Mouse (Mus musculus) intestine, embryonic 14.5 days (tissue): ENCODE measurements around the gene 4921509C19Rik. TPM values are rescaled to one million over a fixed set of nuclear protein-coding genes. Genes with fewer than 3 reads are reported as not detected.
"Not testable (repeated sequence)": the region's sequence is repeated elsewhere in the genome, so short reads cannot be mapped to it uniquely, and the experiment has no call there.

Experiments
- ATAC-seq: fragments of 200-750 bp; cut with Nextera tagmentation; replicated peaks from 2 replicates; pipeline ENCODE4 v1.8.0; 2017; ENCODE audit warnings: low read depth, moderate number of reproducible peaks, moderate TSS enrichment, moderate library complexity; ENCODE audit not compliant: low FRiP score, low TSS enrichment
- DNase-seq: peaks from one replicate; pipeline ENCODE4 v3.0.0-alpha.2; 2018; ENCODE audit warnings: low spot score
- H3K27ac ChIP-seq: fragments of 300-500 bp; sonication (generic); 2 replicates; pipeline ENCODE4 v1.5.1; 2014; ENCODE audit warnings: low read depth, mild to moderate bottlenecking, control low read depth
- H3K27me3 ChIP-seq: fragments of 300-500 bp; sonication (generic); replicated peaks from 2 replicates; pipeline ENCODE4 v1.6.1; 2014; ENCODE audit warnings: low read length, control low read depth; ENCODE audit not compliant: control insufficient read depth, insufficient read depth
- H3K36me3 ChIP-seq: fragments of 300-500 bp; sonication (generic); 2 replicates; pipeline ENCODE4 v1.6.1; 2014; ENCODE audit warnings: low read length, control low read depth; ENCODE audit not compliant: control insufficient read depth, insufficient read depth
- H3K4me1 ChIP-seq: fragments of 300-500 bp; sonication (generic); replicated peaks from 2 replicates; pipeline ENCODE4 v1.6.1; 2014; ENCODE audit warnings: low read length, control low read depth, mixed read lengths; ENCODE audit not compliant: control insufficient read depth, insufficient read depth
- H3K4me2 ChIP-seq: fragments of 300-500 bp; sonication (generic); 2 replicates; pipeline ENCODE4 v1.6.1; 2014; ENCODE audit warnings: low read length
- H3K4me3 ChIP-seq: fragments of 300-500 bp; sonication (generic); 2 replicates; pipeline ENCODE4 v1.5.1; 2014; ENCODE audit warnings: low read depth, low read length, control low read depth, mixed read lengths
- H3K9ac ChIP-seq: fragments of 300-500 bp; sonication (generic); 2 replicates; pipeline ENCODE4 v1.6.1; 2014; ENCODE audit warnings: mild to moderate bottlenecking, low read length
- H3K9me3 ChIP-seq: fragments of 300-500 bp; sonication (generic); 2 replicates; pipeline ENCODE4 v1.6.1; 2016; ENCODE audit warnings: low read length, control low read depth; ENCODE audit not compliant: control insufficient read depth
- WGBS: fragments of 180-500 bp; shearing (Covaris S2); extraction: QIAGEN DNeasy Blood & Tissue Kit; methylation state at CpG from one replicate; pipeline ENCODE4 v1.1.7; 2014; 5-methylcytosine and 5-hydroxymethylcytosine counted together
- polyA plus RNA-seq: library from polyadenylated mRNA; unstranded; fragments of >200 nt; fragmentation: Nextera tagmentation; extraction: Ambion mirVana; gene quantifications from 2 replicates; pipeline ENCODE4 v1.2.1, GENCODE M21; 2014

Gene 4921509C19Rik
- not detected in 2 replicates for polyA plus RNA-seq

DNA sequence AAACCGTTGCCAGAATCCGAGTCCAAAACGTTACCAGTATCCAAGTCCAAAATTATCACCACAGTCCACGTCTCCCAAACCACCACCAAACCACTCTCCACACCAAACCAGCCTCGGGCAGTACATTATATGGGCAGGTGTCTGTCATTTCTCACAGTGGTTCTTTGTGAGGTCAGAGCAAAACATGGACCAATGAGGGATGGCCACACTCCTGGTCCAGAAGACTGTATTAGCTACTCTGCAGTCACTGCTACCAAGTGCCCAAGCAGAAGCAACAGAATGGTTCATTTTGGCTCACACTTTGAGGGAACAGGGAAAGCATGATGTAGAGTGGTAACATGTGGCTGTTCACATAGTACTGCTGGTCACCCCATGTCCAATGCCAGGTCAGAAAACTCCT is at the start of gene 4921509C19Rik:
TSS of gene 4921509C19Rik (minus strand) at position 101 of the 400 bp plus-strand sequence.
- H3K4me2 ChIP-seq, H3K4me3 ChIP-seq, H3K9me3 ChIP-seq, H3K27ac ChIP-seq, H3K4me1 ChIP-seq, H3K36me3 ChIP-seq, ATAC-seq, H3K27me3 ChIP-seq, DNase-seq, H3K9ac ChIP-seq: not testable (repeated sequence)
- WGBS, result 91% methylated on average over 4 of the region's 5 CpGs

DNA sequence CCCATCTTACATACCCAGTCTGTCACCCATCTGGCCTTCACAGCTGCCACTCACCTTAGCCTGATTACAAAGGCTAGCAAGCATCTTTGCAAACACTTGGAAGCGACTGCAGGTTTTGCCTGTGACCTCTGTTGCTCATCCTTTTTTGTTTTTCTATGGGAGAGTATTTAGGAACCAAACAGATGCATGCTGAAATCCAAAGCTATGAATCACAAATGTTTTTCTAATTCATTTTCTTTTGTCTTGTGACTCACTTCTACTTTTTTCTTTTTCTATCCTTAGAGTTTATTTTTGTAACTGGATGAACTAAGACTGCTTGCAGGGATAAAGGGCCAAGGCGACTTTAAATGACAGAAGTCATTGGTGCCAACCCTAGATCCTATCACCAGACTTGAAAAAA is 49.6 kb upstream of the 4921509C19Rik start:
- H3K4me2 ChIP-seq, result no peak overlapping the region
- no peaks in the 10 kb centered on the region for H3K9me3 ChIP-seq
- no peak overlapping the region for H3K27ac ChIP-seq
- no peak overlapping the region for H3K9ac ChIP-seq
- peaks cover 5% of the 10 kb centered on the region; the same call in 1 of the 2 replicates for H3K36me3 ChIP-seq
- no peaks in the 10 kb centered on the region for H3K27me3 ChIP-seq
- no peaks in the 10 kb centered on the region for H3K4me1 ChIP-seq
- no peak overlapping the region for H3K4me3 ChIP-seq
- 60% methylated on average over 2 of the region's 2 CpGs for WGBS
- no peak for DNase-seq
- no peak for ATAC-seq

DNA sequence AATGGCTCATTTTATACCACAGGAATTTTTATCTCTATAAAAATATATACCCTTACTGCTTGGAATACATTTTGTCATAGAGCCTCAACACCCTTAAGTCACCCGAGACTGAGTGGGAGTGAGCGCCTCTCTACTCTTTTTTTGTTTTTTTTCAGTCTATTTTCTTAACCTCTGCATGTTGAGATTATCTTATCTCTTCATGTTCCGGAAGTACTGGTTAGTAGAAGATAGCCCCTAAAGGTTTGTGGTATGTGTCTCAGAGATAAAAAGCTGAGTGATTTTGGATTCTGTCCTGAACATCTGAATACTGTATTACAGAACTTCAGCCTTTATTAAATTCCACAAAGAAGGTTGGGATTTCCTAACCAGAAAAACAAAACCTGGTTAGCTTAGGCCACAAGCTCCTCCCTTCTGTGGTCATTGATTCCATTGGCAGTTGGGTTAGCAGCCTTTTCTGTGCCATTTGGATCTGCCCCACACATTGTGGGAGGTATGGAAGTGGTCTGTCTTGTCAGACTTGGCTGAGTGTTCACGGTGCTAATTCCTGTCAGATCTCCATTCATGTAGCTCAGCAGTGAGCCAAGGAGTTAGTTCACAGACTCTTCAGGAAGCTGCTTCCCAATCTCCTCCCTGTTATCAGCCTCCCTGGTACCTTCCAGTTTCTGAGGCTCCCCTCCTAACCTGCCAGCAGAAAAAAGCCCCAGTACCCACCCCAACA is 48.5 kb upstream of the 4921509C19Rik start:
- H3K9ac ChIP-seq, result no peak overlapping the region
- ATAC-seq, result no peak
- H3K36me3 ChIP-seq, result peaks cover 13% of the 10 kb centered on the region; the same call in 1 of the 2 replicates
- no peak for DNase-seq
- no peak overlapping the region for H3K4me2 ChIP-seq
- WGBS, result 61% methylated on average over 4 of the region's 4 CpGs
- H3K27ac ChIP-seq, result no peak overlapping the region
- H3K27me3 ChIP-seq, result no peaks in the 10 kb centered on the region
- no peak overlapping the region for H3K4me3 ChIP-seq
- H3K9me3 ChIP-seq, result no peaks in the 10 kb centered on the region
- no peaks in the 10 kb centered on the region for H3K4me1 ChIP-seq

DNA sequence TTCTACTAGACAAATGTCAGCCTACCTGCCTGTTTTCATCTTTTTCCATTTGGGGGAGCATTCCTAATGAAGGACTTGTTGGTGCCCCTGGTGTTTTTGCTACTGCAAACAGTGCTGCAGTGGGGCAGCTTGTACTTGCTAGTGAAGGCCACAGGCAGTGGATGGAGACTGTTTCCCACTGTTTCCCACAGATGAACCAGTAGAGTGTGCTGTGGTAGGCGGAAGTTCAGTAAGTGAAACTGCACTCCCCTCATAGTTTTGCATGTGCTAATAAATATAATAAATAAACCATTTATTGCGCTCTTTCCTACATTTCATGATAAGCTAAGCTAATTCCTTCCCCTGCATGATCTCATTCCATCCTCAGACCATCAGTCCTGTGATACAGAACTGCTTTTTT is 43.0 kb upstream of the 4921509C19Rik start:
- no peaks in the 10 kb centered on the region for H3K9me3 ChIP-seq
- H3K4me3 ChIP-seq, result no peak overlapping the region
- no peaks in the 10 kb centered on the region for H3K27me3 ChIP-seq
- ATAC-seq (no peak), DNase-seq (no peak)
- no peak overlapping the region for H3K9ac ChIP-seq
- peaks cover 42% of the 10 kb centered on the region for H3K36me3 ChIP-seq
- H3K27ac ChIP-seq, result no peak overlapping the region
- 87% methylated on average over 2 of the region's 2 CpGs for WGBS
- no peaks in the 10 kb centered on the region for H3K4me1 ChIP-seq
- H3K4me2 ChIP-seq, result no peak overlapping the region

DNA sequence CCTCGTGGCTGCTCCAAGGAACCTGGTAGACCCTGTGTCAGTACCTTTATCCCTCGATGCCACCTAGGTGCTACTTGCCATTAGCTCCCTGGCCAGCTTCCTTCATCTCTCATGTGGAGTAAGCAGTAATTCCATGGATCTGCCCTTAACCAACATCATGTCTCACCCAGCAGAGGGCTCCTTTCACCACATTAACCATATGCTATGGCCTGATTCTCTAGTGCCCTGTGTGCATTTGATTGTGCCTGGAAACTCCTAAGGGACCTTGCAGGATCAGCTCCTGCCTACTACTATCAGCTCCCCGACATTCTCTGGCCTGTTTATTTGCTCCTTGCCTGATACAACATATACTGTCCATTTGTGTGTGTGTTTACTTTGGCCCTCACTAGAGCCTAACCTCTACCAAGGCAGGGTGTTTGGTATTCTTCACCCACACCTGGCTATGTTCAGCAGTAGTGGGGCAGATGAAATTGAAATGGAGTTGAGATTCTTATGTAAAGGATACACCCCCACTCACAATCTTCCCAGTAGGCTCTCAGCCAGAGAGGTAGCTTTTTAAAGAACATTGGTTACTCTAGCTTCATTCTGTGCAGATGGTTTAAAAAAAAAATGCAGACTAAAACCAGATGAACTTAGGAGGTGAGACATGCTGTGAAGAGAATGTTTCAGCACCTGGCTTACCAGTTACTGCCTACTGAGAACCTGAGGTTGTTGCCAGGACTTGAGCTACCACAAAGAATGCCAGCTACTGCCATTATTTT is 37.8 kb upstream of the 4921509C19Rik start:
- H3K27ac ChIP-seq, result no peak overlapping the region
- no peaks in the 10 kb centered on the region for H3K4me1 ChIP-seq
- 80% methylated on average over 3 of the region's 3 CpGs for WGBS
- H3K9ac ChIP-seq, result no peak overlapping the region
- H3K4me2 ChIP-seq, result no peak overlapping the region
- no peak for DNase-seq
- H3K36me3 ChIP-seq, result peaks cover 76% of the 10 kb centered on the region
- no peak for ATAC-seq
- H3K9me3 ChIP-seq, result no peaks in the 10 kb centered on the region
- H3K4me3 ChIP-seq, result no peak overlapping the region
- no peaks in the 10 kb centered on the region for H3K27me3 ChIP-seq

DNA sequence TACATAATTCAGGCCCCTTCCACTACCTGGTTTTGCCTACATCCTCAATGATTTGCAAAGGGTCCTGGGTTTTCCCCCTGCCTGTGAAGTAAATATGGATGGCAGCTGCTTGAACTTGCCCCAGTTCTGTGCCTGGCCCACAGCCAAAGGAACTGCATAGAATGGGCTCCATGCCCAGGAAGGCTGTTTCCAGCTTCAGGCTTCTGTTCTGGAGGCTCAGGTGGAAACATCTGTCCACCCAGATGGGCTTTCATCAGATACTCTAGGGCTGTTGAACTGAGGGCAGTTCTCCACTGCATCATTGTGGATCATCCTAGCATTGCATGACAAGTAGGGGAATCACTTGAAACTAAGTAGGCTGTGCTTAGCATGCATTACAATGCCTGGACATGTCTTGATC is 36.2 kb upstream of the 4921509C19Rik start:
- no peaks in the 10 kb centered on the region for H3K4me1 ChIP-seq
- DNase-seq, result no peak
- H3K27ac ChIP-seq, result no peak overlapping the region
- H3K9ac ChIP-seq, result no peak overlapping the region
- no peak for ATAC-seq
- H3K4me3 ChIP-seq, result no peak overlapping the region
- no peaks in the 10 kb centered on the region for H3K9me3 ChIP-seq
- no peak overlapping the region for H3K4me2 ChIP-seq
- H3K36me3 ChIP-seq, result peaks cover 84% of the 10 kb centered on the region
- no peaks in the 10 kb centered on the region for H3K27me3 ChIP-seq

DNA sequence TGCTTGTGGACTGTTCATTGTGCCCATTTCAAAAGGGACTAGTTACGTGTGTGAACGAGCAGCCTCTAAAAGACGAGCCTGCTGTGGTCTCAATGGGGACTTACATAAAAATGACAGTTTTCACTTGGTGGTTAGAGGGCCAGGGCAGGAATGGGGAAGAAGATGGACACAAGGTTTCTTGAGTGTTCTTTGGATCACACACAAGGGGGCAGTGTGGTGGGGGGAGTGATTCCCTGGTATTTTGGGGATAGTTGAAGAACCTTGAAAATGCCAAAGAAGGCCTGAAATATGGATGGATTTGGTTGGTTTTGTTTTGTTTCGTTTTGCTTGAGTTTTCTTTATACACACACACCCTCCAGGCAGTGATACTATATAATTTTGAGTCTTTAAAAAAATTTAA is 28.3 kb upstream of the 4921509C19Rik start:
- H3K27me3 ChIP-seq, result no peaks in the 10 kb centered on the region
- ATAC-seq (no peak), DNase-seq (no peak)
- H3K36me3 ChIP-seq, result peaks cover 90% of the 10 kb centered on the region
- H3K4me2 ChIP-seq, result no peak overlapping the region
- WGBS, result 94% methylated on average over 4 of the region's 4 CpGs
- no peak overlapping the region for H3K4me3 ChIP-seq
- H3K27ac ChIP-seq, result no peak overlapping the region
- no peak overlapping the region for H3K9ac ChIP-seq
- no peaks in the 10 kb centered on the region for H3K4me1 ChIP-seq
- no peaks in the 10 kb centered on the region for H3K9me3 ChIP-seq

DNA sequence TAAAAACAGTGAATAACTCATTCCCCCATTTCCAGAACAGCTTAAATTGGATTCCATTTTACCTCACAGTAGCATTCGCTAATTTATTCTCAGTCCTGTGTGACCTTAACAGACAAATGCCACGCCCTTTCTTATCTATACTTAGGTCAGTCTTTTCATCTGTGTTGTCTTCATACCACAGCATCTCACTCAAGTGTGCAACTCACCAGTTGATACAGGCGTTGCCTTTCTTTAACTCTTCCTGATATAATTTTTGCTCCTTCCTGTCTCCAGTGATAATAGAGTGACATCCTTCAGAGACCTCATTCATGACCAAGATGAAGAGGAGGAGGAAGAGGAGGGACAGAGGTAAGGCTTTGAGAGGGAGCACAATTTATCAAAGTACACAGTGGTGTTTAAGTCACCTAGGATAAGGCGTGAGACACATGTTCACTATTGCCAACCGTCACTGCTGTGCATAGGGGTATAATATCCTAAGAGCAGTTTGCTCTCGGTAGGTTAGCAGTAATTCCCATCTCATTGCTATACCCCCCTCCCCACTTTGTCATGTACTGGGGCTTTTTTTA is 24.6 kb upstream of the 4921509C19Rik start:
- peaks cover 89% of the 10 kb centered on the region for H3K36me3 ChIP-seq
- H3K27ac ChIP-seq, result no peak overlapping the region
- 92% methylated on average over 6 of the region's 6 CpGs for WGBS
- H3K9me3 ChIP-seq, result no peaks in the 10 kb centered on the region
- no peak overlapping the region for H3K4me3 ChIP-seq
- DNase-seq (no peak), ATAC-seq (no peak)
- H3K4me2 ChIP-seq, result no peak overlapping the region
- no peaks in the 10 kb centered on the region for H3K27me3 ChIP-seq
- H3K9ac ChIP-seq, result no peak overlapping the region
- no peaks in the 10 kb centered on the region for H3K4me1 ChIP-seq
